Mouse (Mus musculus): ENCODE data around the gene G0s2. TPM values are rescaled to one million over a fixed set of nuclear protein-coding genes. Genes with fewer than 3 reads are reported as not detected.
"Not testable (repeated sequence)": the region's sequence is repeated elsewhere in the genome, so short reads cannot be mapped to it uniquely, and the experiment has no call there.

G0s2 gene
- polyA plus RNA-seq, 1 experiment from 2014 or later: 50.8 TPM

DNA sequence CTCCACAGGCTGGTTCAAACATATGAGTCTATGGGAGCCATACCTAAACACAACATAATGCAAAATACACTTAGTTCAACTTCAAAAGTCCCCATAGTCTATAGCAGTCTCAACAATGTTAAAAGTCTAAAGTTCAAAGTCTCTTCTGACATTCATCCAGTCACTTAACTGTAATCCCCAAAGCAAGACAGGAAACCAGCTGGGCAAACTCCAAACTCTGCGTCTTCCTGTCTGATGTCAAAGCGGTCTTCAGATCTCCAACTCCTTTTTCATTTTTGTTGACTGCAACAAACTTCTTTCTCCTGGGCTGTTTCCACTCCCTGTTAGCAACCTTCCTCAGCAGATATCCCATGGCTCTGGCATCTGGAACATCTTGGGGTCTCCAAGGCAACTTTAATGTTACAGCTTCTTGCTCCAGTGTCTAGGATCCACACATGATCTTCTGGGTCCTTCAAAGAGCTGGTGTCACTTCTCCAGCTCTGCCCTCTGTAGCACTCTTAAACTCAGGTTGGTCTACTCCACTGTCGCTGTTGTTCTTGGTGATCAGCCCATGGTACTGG lies 12.8 kb upstream of the G0s2 start:
- not testable (repeated sequence) for H3K27me3 ChIP-seq (replicated peaks); H3K36me3 ChIP-seq; ATAC-seq (ENCODE audit: extremely low read depth, insufficient number of reproducible peaks, low FRiP score, low TSS enrichment); H3K9me3 ChIP-seq; H3K4me2 ChIP-seq; H3K4me3 ChIP-seq; H3K9ac ChIP-seq; H3K27ac ChIP-seq (replicated peaks); H3K4me1 ChIP-seq
- WGBS: 79% methylated on average over 3 of the region's 3 CpGs

DNA sequence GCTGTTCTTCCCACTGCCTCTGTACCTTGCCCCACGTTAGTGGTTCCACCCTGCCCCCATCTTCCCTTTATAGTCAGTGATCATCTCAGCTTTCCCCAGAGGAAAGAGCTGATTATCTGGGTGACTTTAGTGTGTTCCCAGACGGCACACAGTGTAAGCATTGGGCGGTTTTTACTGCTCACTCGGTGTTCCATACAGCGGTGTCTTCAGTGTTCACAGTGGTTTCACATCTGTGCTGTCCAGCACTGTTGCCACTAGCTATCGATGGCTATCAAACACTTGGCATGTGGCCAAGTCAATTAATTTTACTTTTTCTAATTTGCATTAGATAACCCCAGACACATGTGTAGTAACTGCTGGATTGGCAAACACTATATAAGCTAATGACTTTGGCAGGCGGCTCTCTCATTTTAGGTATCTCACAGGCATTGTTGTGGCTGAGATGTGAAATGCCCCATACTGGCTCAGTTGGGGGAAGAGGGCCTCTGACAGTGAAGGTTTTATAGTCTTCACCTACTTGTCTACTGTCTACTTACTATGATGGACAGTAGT lies 11.3 kb upstream of the G0s2 start:
- no peak overlapping the region for H3K4me2 ChIP-seq
- no peak overlapping the region for H3K4me3 ChIP-seq
- no peak overlapping the region for H3K27ac ChIP-seq (replicated peaks)
- no peaks in the 10 kb centered on the region for H3K9me3 ChIP-seq
- no peaks in the 10 kb centered on the region for H3K4me1 ChIP-seq
- no peak overlapping the region for H3K9ac ChIP-seq
- ATAC-seq (ENCODE audit: extremely low read depth, insufficient number of reproducible peaks, low FRiP score, low TSS enrichment): no peak
- no peaks in the 10 kb centered on the region for H3K27me3 ChIP-seq (replicated peaks)
- 78% methylated on average over 7 of the region's 7 CpGs for WGBS
- H3K36me3 ChIP-seq: no peaks in the 10 kb centered on the region

- Histone ChIP-seq H3K4me2 (no peak overlapping the region), H3K27me3 (replicated peaks) (no peaks in the 10 kb centered on the region), H3K4me1 (peaks cover 6% of the 10 kb centered on the region), H3K9ac (no peak overlapping the region), H3K9me3 (no peaks in the 10 kb centered on the region), H3K27ac (replicated peaks) (no peak overlapping the region), H3K36me3 (no peaks in the 10 kb centered on the region), H3K4me3 (no peak overlapping the region)
- WGBS: 80% methylated on average over 2 of the region's 2 CpGs
- no peak for ATAC-seq (ENCODE audit: extremely low read depth, insufficient number of reproducible peaks, low FRiP score, low TSS enrichment)
These were observed 8.3 kb upstream of the G0s2 start for GRCm38 (mm10) chr1:193281344-193281743.

DNA sequence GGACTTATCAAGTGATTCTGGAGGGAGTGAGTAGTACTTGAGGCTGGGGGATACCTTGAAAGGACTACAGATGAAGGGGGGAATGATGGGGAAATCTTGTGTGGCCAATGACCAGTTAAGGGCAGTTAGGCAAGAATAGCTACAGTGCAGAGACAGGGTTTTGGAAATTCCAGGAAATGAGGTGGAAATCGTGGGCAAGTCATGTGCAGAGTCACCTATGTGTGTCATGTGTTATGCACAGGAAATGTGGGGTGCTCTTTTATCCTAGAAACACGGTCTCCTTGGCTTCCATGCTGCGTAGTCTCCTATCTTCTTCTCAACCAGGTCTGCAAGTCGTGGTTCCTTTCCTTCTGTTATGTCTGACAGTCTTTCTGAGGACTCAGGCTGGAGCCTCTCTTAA lies 6.5 kb upstream of the G0s2 start:
- WGBS: 74% methylated on average over 4 of the region's 4 CpGs
- no peak overlapping the region for H3K27ac ChIP-seq (replicated peaks)
- no peaks in the 10 kb centered on the region for H3K36me3 ChIP-seq
- H3K4me3 ChIP-seq: no peak overlapping the region
- ATAC-seq (ENCODE audit: extremely low read depth, insufficient number of reproducible peaks, low FRiP score, low TSS enrichment): no peak
- no peak overlapping the region for H3K4me2 ChIP-seq
- no peaks in the 10 kb centered on the region for H3K9me3 ChIP-seq
- H3K4me1 ChIP-seq: peaks cover 6% of the 10 kb centered on the region
- no peaks in the 10 kb centered on the region for H3K27me3 ChIP-seq (replicated peaks)
- H3K9ac ChIP-seq: no peak overlapping the region

DNA sequence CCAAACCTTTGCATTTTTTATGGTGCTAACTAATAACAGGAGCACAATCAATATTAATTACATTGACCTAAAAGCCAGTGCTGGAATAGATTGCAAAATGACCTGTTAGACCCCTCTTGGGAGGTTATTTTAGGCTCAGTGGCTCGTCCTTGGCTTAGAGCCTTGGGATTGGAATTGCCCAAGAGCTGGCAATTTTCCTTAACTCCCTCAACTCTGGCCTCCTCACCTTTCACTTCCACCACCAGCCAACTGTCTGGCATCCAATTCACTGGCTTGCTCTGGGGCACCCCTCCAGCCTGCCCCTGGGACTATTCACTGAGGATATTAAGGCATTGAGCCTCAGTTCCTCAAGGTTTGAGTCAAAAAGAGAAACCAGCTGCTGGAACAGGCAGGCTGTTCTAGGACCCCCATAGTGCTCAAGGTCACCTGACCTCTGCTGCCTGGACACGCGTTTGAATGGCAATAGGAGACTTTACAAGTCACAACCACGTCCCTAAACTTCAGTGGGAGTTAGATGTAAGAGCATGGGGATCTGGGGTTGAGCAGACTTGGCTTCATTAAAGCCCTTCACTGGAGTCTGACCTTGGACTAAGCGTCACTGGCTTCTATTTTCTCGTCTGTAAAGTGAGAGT lies 5.5 kb upstream of the G0s2 start:
- H3K27me3 ChIP-seq (replicated peaks): no peaks in the 10 kb centered on the region
- no peaks in the 10 kb centered on the region for H3K9me3 ChIP-seq
- no peak overlapping the region for H3K4me2 ChIP-seq
- no peak overlapping the region for H3K4me3 ChIP-seq
- H3K4me1 ChIP-seq: peaks cover 9% of the 10 kb centered on the region
- no peak for ATAC-seq (ENCODE audit: extremely low read depth, insufficient number of reproducible peaks, low FRiP score, low TSS enrichment)
- H3K27ac ChIP-seq (replicated peaks): no peak overlapping the region
- H3K36me3 ChIP-seq: no peaks in the 10 kb centered on the region
- no peak overlapping the region for H3K9ac ChIP-seq
- 35% methylated on average over 6 of the region's 6 CpGs for WGBS

DNA sequence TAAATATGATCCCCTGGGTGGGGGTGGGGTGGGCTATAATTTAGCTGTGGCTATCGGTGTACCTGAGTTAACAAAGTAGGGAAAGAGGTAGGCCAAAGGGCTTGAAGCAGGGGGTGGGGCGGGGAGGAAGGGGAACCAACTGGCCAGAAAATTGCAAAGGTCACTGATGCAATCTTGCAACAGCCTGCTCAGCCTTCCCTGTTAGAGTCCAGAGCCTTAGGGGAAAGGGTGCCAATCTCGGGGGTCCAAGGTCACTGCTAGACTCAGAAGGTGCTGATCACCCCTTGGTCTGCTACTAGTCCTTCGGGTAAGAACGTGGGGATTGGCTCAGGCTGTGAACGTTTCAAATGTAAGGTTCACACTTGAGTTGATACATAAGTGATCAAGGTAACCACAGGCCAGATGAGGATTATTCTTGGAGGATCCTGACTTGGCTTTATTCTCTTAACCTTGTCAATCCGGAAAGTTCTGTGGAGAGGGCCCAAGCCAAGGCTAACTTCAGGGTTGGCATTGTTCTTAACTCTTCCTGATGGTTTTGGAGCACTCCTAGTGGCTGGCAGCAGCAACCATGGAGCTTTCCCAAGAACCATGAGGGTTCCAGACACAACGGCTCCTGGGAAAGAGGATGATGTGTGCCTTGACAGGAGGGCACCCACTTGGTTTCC lies 1.5 kb upstream of the G0s2 start:
- no peaks in the 10 kb centered on the region for H3K9me3 ChIP-seq
- no peaks in the 10 kb centered on the region for H3K36me3 ChIP-seq
- no peak overlapping the region for H3K4me3 ChIP-seq
- H3K27ac ChIP-seq (replicated peaks): no peak overlapping the region
- H3K27me3 ChIP-seq (replicated peaks): no peaks in the 10 kb centered on the region
- no peak overlapping the region for H3K9ac ChIP-seq
- H3K4me2 ChIP-seq: no peak overlapping the region
- ATAC-seq (ENCODE audit: extremely low read depth, insufficient number of reproducible peaks, low FRiP score, low TSS enrichment): no peak
- WGBS: 74% methylated on average over 8 of the region's 8 CpGs
- H3K4me1 ChIP-seq: peaks cover 29% of the 10 kb centered on the region

DNA sequence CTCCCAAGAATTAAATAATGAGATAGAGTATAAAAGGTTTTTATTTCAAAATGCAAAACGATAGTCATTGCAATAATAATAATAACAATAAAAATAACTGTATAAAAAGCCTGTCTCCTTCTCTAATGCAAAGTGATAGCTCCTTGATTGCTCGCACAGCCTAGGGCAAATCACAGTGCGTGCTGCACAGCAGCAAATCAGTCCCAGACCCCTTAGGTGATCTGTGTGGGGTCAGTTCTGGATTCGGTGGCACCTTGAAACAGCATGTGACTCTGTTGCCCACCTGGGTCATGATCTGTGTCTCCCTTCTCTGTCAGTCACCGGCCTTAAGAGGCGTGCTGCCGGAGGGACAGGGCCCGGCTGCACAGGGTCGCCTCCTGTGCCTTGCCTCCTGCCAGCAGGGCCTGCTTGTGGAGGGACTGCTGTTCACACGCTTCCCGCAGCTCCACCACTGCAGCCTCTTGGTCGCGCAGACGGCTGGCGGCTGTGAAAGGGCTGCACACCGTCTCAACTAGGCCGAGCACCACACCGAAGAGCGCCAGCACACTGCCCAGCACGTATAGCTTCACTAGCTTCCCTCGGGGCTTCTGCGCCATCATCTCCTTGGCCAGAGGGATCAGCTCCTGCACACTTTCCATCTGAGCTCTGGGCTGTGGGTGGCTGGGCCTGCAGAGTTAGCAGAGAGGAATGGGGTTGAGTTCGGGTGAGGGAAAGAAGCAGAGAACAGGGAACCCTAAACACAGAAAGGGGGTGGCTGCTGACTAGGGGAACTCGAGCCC lies 691 bp downstream of the G0s2 start:
- H3K9me3 ChIP-seq: no peaks in the 10 kb centered on the region
- WGBS: 16% methylated on average over 24 of the region's 24 CpGs
- peak; percentile 24; the same call in 1 of the 2 replicates for ATAC-seq (ENCODE audit: extremely low read depth, insufficient number of reproducible peaks, low FRiP score, low TSS enrichment)

DNA sequence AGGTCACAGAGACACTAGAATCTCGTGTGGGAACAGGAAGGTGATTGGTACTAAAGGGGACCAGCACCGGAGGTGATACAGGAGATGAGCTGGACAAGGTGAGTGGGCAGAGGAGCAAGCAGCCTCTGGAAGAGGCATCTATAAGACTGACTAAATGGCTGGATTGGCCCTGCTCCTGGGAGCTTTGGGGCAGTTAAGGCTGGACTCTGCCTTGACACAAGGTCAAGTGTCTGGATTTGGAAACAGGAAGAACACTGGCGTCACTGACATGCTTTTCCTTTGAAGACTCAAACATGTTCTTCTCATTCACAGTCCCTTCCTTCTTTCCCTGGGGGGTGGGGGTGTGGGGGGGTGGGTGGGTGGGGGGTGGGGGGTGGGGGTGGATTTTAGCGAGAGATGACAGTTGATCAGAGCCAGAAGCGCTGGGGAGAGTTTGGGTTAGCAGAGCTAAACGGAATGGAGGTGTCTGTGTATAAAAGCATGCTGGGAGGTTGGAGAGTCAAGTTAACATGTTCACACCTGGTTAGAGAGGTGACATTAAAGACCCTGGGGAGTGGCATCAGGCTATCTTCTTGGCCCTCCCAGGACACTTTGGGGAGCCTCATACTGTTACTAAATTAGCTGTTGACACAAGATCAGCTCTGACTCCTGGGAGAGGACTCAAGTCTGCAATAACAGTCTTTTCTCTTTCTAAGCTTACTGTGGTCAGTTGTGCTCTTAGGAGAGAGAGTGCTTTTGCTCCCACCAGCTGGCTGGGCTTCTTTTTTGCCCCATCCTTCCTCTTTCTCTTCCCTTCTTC lies 1.9 kb downstream of the G0s2 start:
- 31% methylated on average over 6 of the region's 6 CpGs for WGBS
- Histone ChIP-seq H3K27me3 (replicated peaks) (no peaks in the 10 kb centered on the region), H3K36me3 (no peaks in the 10 kb centered on the region), H3K9ac (peak overlapping the region; percentile 94), H3K9me3 (no peaks in the 10 kb centered on the region), H3K4me2 (peak overlapping the region; percentile 80), H3K4me3 (peak overlapping the region; percentile 63), H3K4me1 (peaks cover 24% of the 10 kb centered on the region), H3K27ac (replicated peaks) (peak overlapping the region; percentile 97)
- ATAC-seq (ENCODE audit: extremely low read depth, insufficient number of reproducible peaks, low FRiP score, low TSS enrichment): no peak

More for the DNA sequence above, 691 bp downstream of the G0s2 start:
- H3K9ac ChIP-seq: peak overlapping the region; percentile 94
- peak overlapping the region; percentile 97 for H3K27ac ChIP-seq (replicated peaks)
- peak overlapping the region; percentile 63 for H3K4me3 ChIP-seq
- H3K4me2 ChIP-seq: peak overlapping the region; percentile 80
- H3K36me3 ChIP-seq: no peaks in the 10 kb centered on the region
- H3K4me1 ChIP-seq: peaks cover 24% of the 10 kb centered on the region
- no peaks in the 10 kb centered on the region for H3K27me3 ChIP-seq (replicated peaks)

- no peak for ATAC-seq (ENCODE audit: extremely low read depth, insufficient number of reproducible peaks, low FRiP score, low TSS enrichment)
- Histone ChIP-seq H3K27ac (replicated peaks) (no peak overlapping the region), H3K4me3 (no peak overlapping the region), H3K36me3 (no peaks in the 10 kb centered on the region), H3K9me3 (no peaks in the 10 kb centered on the region), H3K9ac (no peak overlapping the region), H3K4me1 (peaks cover 29% of the 10 kb centered on the region), H3K4me2 (no peak overlapping the region), H3K27me3 (replicated peaks) (no peaks in the 10 kb centered on the region)
These were observed 7.3 kb downstream of the G0s2 start for GRCm38 (mm10) chr1:193265734-193266133.

- 62% methylated on average over 5 of the region's 5 CpGs for WGBS
- H3K36me3 ChIP-seq: no peaks in the 10 kb centered on the region
- peak within 1 kb of the TSS; percentile 12; the same call in 1 of the 2 replicates for H3K27ac ChIP-seq (replicated peaks)
- no peak within 1 kb of the TSS for H3K4me3 ChIP-seq
- no peaks in the 10 kb centered on the region for H3K9me3 ChIP-seq
- no peak within 1 kb of the TSS for H3K4me2 ChIP-seq
- no peaks in the 10 kb centered on the region for H3K27me3 ChIP-seq (replicated peaks)
- H3K4me1 ChIP-seq: peaks cover 29% of the 10 kb centered on the region
- H3K9ac ChIP-seq: no peak within 1 kb of the TSS
- no peak for ATAC-seq (ENCODE audit: extremely low read depth, insufficient number of reproducible peaks, low FRiP score, low TSS enrichment)
These were observed 8.9 kb downstream of the G0s2 start, which contains the start of gene Hsd11b1 for GRCm38 (mm10) chr1:193263955-193264598. TSS of gene Hsd11b1 (minus strand) at chr1:193264075.
